Mouse (Mus musculus) liver, postnatal 0 days (tissue): ENCODE measurements around the gene Nptn. TPM values are rescaled to one million over a fixed set of nuclear protein-coding genes. Genes with fewer than 3 reads are reported as not detected.

Source experiments
- ATAC-seq: fragments of 200-750 bp; cut with Nextera tagmentation; 2 replicates; pipeline ENCODE4 v1.8.0; 2017; ENCODE audit warnings: mild to moderate bottlenecking, moderate library complexity
- DNase-seq: peaks from one replicate; pipeline ENCODE4 v3.0.0-alpha.2; 2016
- H3K27ac ChIP-seq: fragments of 300-500 bp; sonication (generic); 2 replicates; pipeline ENCODE4 v1.5.1; 2014; ENCODE audit warnings: antibody characterized with exemption, moderate library complexity, mild to moderate bottlenecking, low read depth
- H3K27me3 ChIP-seq: fragments of 300-500 bp; sonication (generic); 2 replicates; pipeline ENCODE4 v1.6.1; 2014; ENCODE audit warnings: low read length, control low read depth, mixed read lengths; ENCODE audit not compliant: insufficient read depth
- H3K36me3 ChIP-seq: fragments of 300-500 bp; sonication (generic); replicated peaks from 2 replicates; pipeline ENCODE4 v1.6.1; 2014; ENCODE audit warnings: mild to moderate bottlenecking, control low read depth, low read length, moderate library complexity, mixed read lengths; ENCODE audit not compliant: insufficient read depth
- H3K4me1 ChIP-seq: fragments of 300-500 bp; sonication (generic); 2 replicates; pipeline ENCODE4 v1.6.1; 2014; ENCODE audit warnings: antibody characterized with exemption, mild to moderate bottlenecking, control low read depth; ENCODE audit not compliant: insufficient read depth
- H3K4me2 ChIP-seq: fragments of 300-500 bp; sonication (generic); 2 replicates; pipeline ENCODE4 v1.6.1; 2014; ENCODE audit warnings: low read depth, mild to moderate bottlenecking, low read length, moderate library complexity, mixed read lengths
- H3K4me3 ChIP-seq: fragments of 300-500 bp; sonication (generic); 2 replicates; pipeline ENCODE4 v1.5.1; 2014; ENCODE audit warnings: low read depth, low read length
- H3K9ac ChIP-seq: fragments of 300-500 bp; sonication (generic); replicated peaks from 2 replicates; pipeline ENCODE4 v1.6.1; 2014; ENCODE audit warnings: mild to moderate bottlenecking, moderate library complexity
- H3K9me3 ChIP-seq: fragments of 300-500 bp; sonication (generic); 2 replicates; pipeline ENCODE4 v1.6.1; 2016; ENCODE audit warnings: mild to moderate bottlenecking, control low read depth, low read length, mixed read lengths
- CTCF ChIP-seq: sonication (generic); IDR thresholded peaks from 2 replicates; pipeline ENCODE4 v1.5.1; 2016; ENCODE audit warnings: antibody characterized with exemption, low read depth
- EP300 ChIP-seq: IDR thresholded peaks from 2 replicates; pipeline ENCODE4 v1.6.1; 2016; ENCODE audit warnings: antibody characterized with exemption, low read depth, mild to moderate bottlenecking
- WGBS: fragments of 180-500 bp; shearing (Covaris S2); extraction: QIAGEN DNeasy Blood & Tissue Kit; methylation state at CpG from one replicate; pipeline ENCODE4 v1.1.7; 2014; ENCODE audit not compliant: insufficient replicate concordance; 5-methylcytosine and 5-hydroxymethylcytosine counted together
- polyA plus RNA-seq: library from polyadenylated mRNA; unstranded; fragments of >200 nt; fragmentation: Nextera tagmentation; extraction: Ambion mirVana; gene quantifications from 2 replicates; pipeline ENCODE4 v1.2.1, GENCODE M21; 2015

Nptn gene
- polyA plus RNA-seq, 1 experiment from 2014 or later = 66.3 TPM

GRCm38 (mm10) chr9:58672474-58672873, 90.4 kb downstream of the Nptn start:
- no peak for TF ChIP-seq EP300
- TF ChIP-seq CTCF = no peak
- WGBS = 57% methylated on average over 4 of the region's 4 CpGs
- H3K36me3 ChIP-seq = no peaks in the 10 kb centered on the region
- DNase-seq = no peak
- H3K27me3 ChIP-seq = no peaks in the 10 kb centered on the region
- H3K27ac ChIP-seq = no peak overlapping the region
- H3K9me3 ChIP-seq = no peaks in the 10 kb centered on the region
- no peak overlapping the region for H3K9ac ChIP-seq
- H3K4me2 ChIP-seq = no peak overlapping the region
- ATAC-seq = no peak
- H3K4me1 ChIP-seq = no peaks in the 10 kb centered on the region
- no peak overlapping the region for H3K4me3 ChIP-seq

- Histone ChIP-seq H3K36me3 (no peaks in the 10 kb centered on the region), H3K27ac (no peak overlapping the region), H3K4me3 (no peak overlapping the region), H3K4me1 (no peaks in the 10 kb centered on the region), H3K4me2 (no peak overlapping the region), H3K27me3 (no peaks in the 10 kb centered on the region), H3K9me3 (no peaks in the 10 kb centered on the region), H3K9ac (no peak overlapping the region)
- 79% methylated on average over 11 of the region's 11 CpGs for WGBS
- DNase-seq (no peak), ATAC-seq (no peak)
- TF ChIP-seq EP300 = no peak
- no peak for TF ChIP-seq CTCF
Measured at GRCm38 (mm10) chr9:58674736-58675135, 92.7 kb downstream of the Nptn start.

GRCm38 (mm10) chr9:58675371-58675770, 93.3 kb downstream of the Nptn start:
- no peaks in the 10 kb centered on the region for H3K27me3 ChIP-seq
- no peak overlapping the region for H3K4me3 ChIP-seq
- no peak overlapping the region for H3K27ac ChIP-seq
- H3K4me1 ChIP-seq = no peaks in the 10 kb centered on the region
- H3K9ac ChIP-seq = no peak overlapping the region
- DNase-seq = no peak
- TF ChIP-seq CTCF (no peak), EP300 (no peak)
- no peak overlapping the region for H3K4me2 ChIP-seq
- WGBS = 70% methylated on average over 6 of the region's 6 CpGs
- H3K9me3 ChIP-seq = no peaks in the 10 kb centered on the region
- no peak for ATAC-seq
- no peaks in the 10 kb centered on the region for H3K36me3 ChIP-seq

GRCm38 (mm10) chr9:58681411-58681810, 99.4 kb downstream of the Nptn start:
- Histone ChIP-seq H3K9me3 (no peaks in the 10 kb centered on the region), H3K4me2 (no peak overlapping the region), H3K27ac (no peak overlapping the region), H3K4me1 (no peaks in the 10 kb centered on the region), H3K36me3 (no peaks in the 10 kb centered on the region), H3K4me3 (no peak overlapping the region), H3K9ac (no peak overlapping the region), H3K27me3 (no peaks in the 10 kb centered on the region)
- ATAC-seq (no peak), DNase-seq (no peak)
- no peak for TF ChIP-seq EP300
- 57% methylated on average over 2 of the region's 2 CpGs for WGBS

- TF ChIP-seq CTCF = no peak
- Histone ChIP-seq H3K27ac (no peak overlapping the region), H3K9ac (no peak overlapping the region), H3K27me3 (no peaks in the 10 kb centered on the region), H3K4me2 (no peak overlapping the region), H3K4me3 (no peak overlapping the region), H3K36me3 (no peaks in the 10 kb centered on the region), H3K9me3 (no peaks in the 10 kb centered on the region), H3K4me1 (no peaks in the 10 kb centered on the region)
- DNase-seq (no peak), ATAC-seq (no peak)
- whole genome bisulfite sequencing = 70% methylated on average over 6 of the region's 6 CpGs
Measured at GRCm38 (mm10) chr9:58682106-58682505, 100.1 kb downstream of the Nptn start.

DNA sequence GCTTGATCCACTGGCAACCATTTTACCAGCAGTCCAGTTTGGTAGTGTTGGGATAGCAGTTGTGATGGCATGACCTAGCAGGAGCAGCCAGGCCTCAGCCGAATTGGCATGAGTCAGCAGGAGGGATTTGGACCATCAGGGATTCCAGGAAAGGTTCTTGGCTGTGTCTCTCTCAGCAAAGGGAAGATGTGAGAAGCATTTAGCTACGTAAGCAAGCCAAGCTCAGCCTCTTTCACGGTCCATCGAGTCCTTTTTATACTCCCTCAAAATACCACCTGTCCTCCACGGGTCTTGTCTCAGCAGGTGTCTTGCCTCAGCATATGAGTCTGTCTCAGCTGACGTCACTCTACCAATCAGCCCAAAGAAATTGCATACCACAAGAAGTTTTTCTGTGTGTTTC, 101.3 kb downstream of the Nptn start:
- Histone ChIP-seq H3K9ac (no peak overlapping the region), H3K4me2 (no peak overlapping the region), H3K4me1 (no peaks in the 10 kb centered on the region), H3K27ac (no peak overlapping the region), H3K27me3 (no peaks in the 10 kb centered on the region), H3K4me3 (no peak overlapping the region), H3K36me3 (no peaks in the 10 kb centered on the region), H3K9me3 (no peaks in the 10 kb centered on the region)
- no peak for TF ChIP-seq CTCF
- TF ChIP-seq EP300 = no peak
- DNase-seq (no peak), ATAC-seq (no peak)
- 75% methylated on average over 6 of the region's 6 CpGs for WGBS

DNA sequence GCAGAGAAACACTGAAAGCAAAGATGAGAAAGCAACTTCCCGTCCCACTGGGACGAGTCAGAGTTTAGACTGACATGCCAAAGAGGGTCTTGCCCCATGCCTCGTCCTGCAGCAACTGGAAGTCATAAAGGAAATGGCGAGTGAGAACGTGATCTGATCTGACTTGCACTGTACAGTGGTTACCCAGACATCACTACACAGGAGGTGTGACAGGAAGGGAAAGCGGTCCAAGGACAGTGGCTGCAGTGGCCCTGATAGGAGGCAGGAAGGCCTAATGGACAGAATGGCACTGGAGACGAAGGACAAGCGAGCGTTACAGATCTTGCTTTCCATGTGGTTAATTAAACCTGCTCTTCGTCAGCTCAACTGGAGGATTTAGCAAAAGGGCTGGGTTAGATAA, 103.2 kb downstream of the Nptn start:
- no peaks in the 10 kb centered on the region for H3K27me3 ChIP-seq
- H3K9ac ChIP-seq = no peak overlapping the region
- TF ChIP-seq EP300 (no peak), CTCF (no peak)
- DNase-seq = no peak
- no peak overlapping the region for H3K27ac ChIP-seq
- no peaks in the 10 kb centered on the region for H3K4me1 ChIP-seq
- 47% methylated on average over 10 of the region's 10 CpGs for WGBS
- H3K36me3 ChIP-seq = no peaks in the 10 kb centered on the region
- H3K4me2 ChIP-seq = no peak overlapping the region
- H3K9me3 ChIP-seq = no peaks in the 10 kb centered on the region
- ATAC-seq = no peak
- H3K4me3 ChIP-seq = no peak overlapping the region
